Comparison of ENCODE assay signal across 11 mouse cellular contexts in genomic region chr5:136886957-136887356, GRCm38 (mm10). TPM values are rescaled to one million over a fixed set of nuclear protein-coding genes. Genes with fewer than 3 reads are reported as not detected.
DNase-seq lines count a peak whose midpoint lies in the region; ATAC-seq and TF ChIP-seq lines count a peak whose summit lies in the region.
"Had no signal": no experiment of that assay in that cellular context is flagged by ENCODE, and none has a peak within 500 bp of the region (broad histone marks: within the 10 kb centered on the region; RNA-seq: fewer than 3 reads in every experiment).

No protein-coding gene starts in this region.

- H3K4me2 ChIP-seq in hindbrain, embryonic 11.5 days (replicated peaks; ENCODE audit: low read depth, low read length): no peak overlapping the region
- no peak overlapping the region for H3K4me2 ChIP-seq in hindbrain, embryonic 12.5 days (replicated peaks)
- 0 out of 2 replicates have a peak overlapping the region, but pooled peaks have one; percentile 12 for H3K4me2 ChIP-seq in stomach, embryonic 14.5 days (replicated peaks; ENCODE audit: low read depth, low read length)
- no peak overlapping the region for H3K4me2 ChIP-seq in stomach, postnatal 0 days (replicated peaks; ENCODE audit: low read depth)
- no peak overlapping the region for H3K4me2 ChIP-seq in embryonic facial prominence, embryonic 14.5 days (ENCODE audit: low read depth, low read length)

- TF ChIP-seq EP300 in stomach, postnatal 0 days (optimal IDR thresholded peaks at IDR 0.05): no peak

- 0 out of 2 replicates have a peak overlapping the region, but pooled peaks have one; percentile 17 for H3K9ac ChIP-seq in hindbrain, embryonic 11.5 days (ENCODE audit: low read depth, low read length)
- H3K9ac ChIP-seq in hindbrain, embryonic 12.5 days: no peak overlapping the region
- no peak overlapping the region for H3K9ac ChIP-seq in stomach, embryonic 14.5 days (replicated peaks; ENCODE audit: low read depth, low read length)
- no peak overlapping the region for H3K9ac ChIP-seq in stomach, postnatal 0 days (ENCODE audit: low read length)
- H3K9ac ChIP-seq in embryonic facial prominence, embryonic 14.5 days (ENCODE audit: low read depth, low read length): peak overlapping the region; percentile 9; the same call in 1 of the 2 replicates

- ATAC-seq in hindbrain, embryonic 11.5 days (ENCODE audit: low FRiP score): no peak
- ATAC-seq in hindbrain, embryonic 12.5 days (ENCODE audit: low FRiP score): no peak
- ATAC-seq in stomach, embryonic 14.5 days (ENCODE audit: insufficient number of reproducible peaks, insufficient read depth, low FRiP score, low read depth): no peak
- no peak for ATAC-seq in stomach, postnatal 0 days (ENCODE audit: low FRiP score, low TSS enrichment)
- ATAC-seq in embryonic facial prominence, embryonic 14.5 days (ENCODE audit: low read depth): no peak

- no peaks in the 10 kb centered on the region for H3K9me3 ChIP-seq in hindbrain, embryonic 11.5 days (ENCODE audit: control insufficient read depth, low read length)
- no peaks in the 10 kb centered on the region for H3K9me3 ChIP-seq in hindbrain, embryonic 12.5 days (replicated peaks)
- H3K9me3 ChIP-seq in stomach, embryonic 14.5 days (ENCODE audit: control insufficient read depth, low read depth, low read length): no peaks in the 10 kb centered on the region
- no peaks in the 10 kb centered on the region for H3K9me3 ChIP-seq in stomach, postnatal 0 days (ENCODE audit: control insufficient read depth, low read length)
- no peaks in the 10 kb centered on the region for H3K9me3 ChIP-seq in embryonic facial prominence, embryonic 14.5 days (ENCODE audit: control insufficient read depth, low read length)

- no peak for TF ChIP-seq CTCF in stomach, postnatal 0 days (IDR thresholded peaks at IDR 0.05; ENCODE audit: low read depth)

- peaks cover 21% of the 10 kb centered on the region for H3K27me3 ChIP-seq in hindbrain, embryonic 11.5 days (ENCODE audit: control insufficient read depth, insufficient read depth, low read length)
- H3K27me3 ChIP-seq in hindbrain, embryonic 12.5 days: peaks cover 28% of the 10 kb centered on the region
- peaks cover 3% of the 10 kb centered on the region; the same call in 1 of the 2 replicates for H3K27me3 ChIP-seq in stomach, embryonic 14.5 days (ENCODE audit: control insufficient read depth, insufficient read depth, low read length)
- peaks cover 5% of the 10 kb centered on the region for H3K27me3 ChIP-seq in stomach, postnatal 0 days (ENCODE audit: control insufficient read depth, insufficient read depth, low read length)
- no peaks in the 10 kb centered on the region for H3K27me3 ChIP-seq in embryonic facial prominence, embryonic 14.5 days (replicated peaks; ENCODE audit: control insufficient read depth, insufficient read depth, low read length)

- WGBS in hindbrain, embryonic 11.5 days: 27% methylated on average over 7 of the region's 7 CpGs
- 23% methylated on average over 7 of the region's 7 CpGs for WGBS in hindbrain, embryonic 12.5 days
- WGBS in stomach, embryonic 14.5 days: 24% methylated on average over 7 of the region's 7 CpGs
- 34% methylated on average over 7 of the region's 7 CpGs for WGBS in stomach, postnatal 0 days
- 16% methylated on average over 7 of the region's 7 CpGs for WGBS in embryonic facial prominence, embryonic 14.5 days

- H3K36me3 ChIP-seq in hindbrain, embryonic 11.5 days (ENCODE audit: control insufficient read depth, insufficient read depth, low read length): no peaks in the 10 kb centered on the region
- no peaks in the 10 kb centered on the region for H3K36me3 ChIP-seq in hindbrain, embryonic 12.5 days
- no peaks in the 10 kb centered on the region for H3K36me3 ChIP-seq in stomach, embryonic 14.5 days (ENCODE audit: control insufficient read depth, insufficient read depth, low read length)
- no peaks in the 10 kb centered on the region for H3K36me3 ChIP-seq in stomach, postnatal 0 days (ENCODE audit: control insufficient read depth, insufficient read depth, low read length)
- H3K36me3 ChIP-seq in embryonic facial prominence, embryonic 14.5 days (ENCODE audit: control insufficient read depth, insufficient read depth, low read length): no peaks in the 10 kb centered on the region

- no peak overlapping the region for H3K27ac ChIP-seq in hindbrain, embryonic 11.5 days (ENCODE audit: low read depth, low read length)
- H3K27ac ChIP-seq in hindbrain, embryonic 12.5 days: no peak overlapping the region
- no peak overlapping the region; the same call in 1 of the 2 replicates for H3K27ac ChIP-seq in stomach, embryonic 14.5 days (ENCODE audit: low read length)
- H3K27ac ChIP-seq in stomach, postnatal 0 days (replicated peaks): no peak overlapping the region
- peak overlapping the region; percentile 66 for H3K27ac ChIP-seq in embryonic facial prominence, embryonic 14.5 days (replicated peaks; ENCODE audit: low read depth, low read length)

- DNase-seq in hindbrain, embryonic 11.5 days (ENCODE audit: low spot score): peak; percentile 26
- DNase-seq in stomach, postnatal 0 days (ENCODE audit: low spot score): no peak
- peak; percentile 82 for DNase-seq in embryonic facial prominence, embryonic 14.5 days (ENCODE audit: low spot score)
- no peak for DNase-seq in right cerebral cortex, postnatal 10 days (ENCODE audit: low spot score in 2 of 2)
- no peak for DNase-seq in ovary, postnatal 10 days (ENCODE audit: low spot score)
- DNase-seq: cerebellum, adult 18-20 months; liver; lung, postnatal 14 days; thymus, postnatal 25 days had no signal

- H3K4me1 ChIP-seq in hindbrain, embryonic 11.5 days (replicated peaks; ENCODE audit: control insufficient read depth, insufficient read depth, low read length): 0 out of 2 replicates have a peak, but pooled peaks cover 2% of the 10 kb centered on the region
- peaks cover 15% of the 10 kb centered on the region for H3K4me1 ChIP-seq in hindbrain, embryonic 12.5 days
- peaks cover 14% of the 10 kb centered on the region for H3K4me1 ChIP-seq in stomach, embryonic 14.5 days (ENCODE audit: control insufficient read depth, insufficient read depth, low read length)
- no peaks in the 10 kb centered on the region for H3K4me1 ChIP-seq in stomach, postnatal 0 days (replicated peaks; ENCODE audit: control insufficient read depth, insufficient read depth)
- peaks cover 7% of the 10 kb centered on the region for H3K4me1 ChIP-seq in embryonic facial prominence, embryonic 14.5 days (ENCODE audit: control insufficient read depth, insufficient read depth, low read length)

- H3K4me3 ChIP-seq in hindbrain, embryonic 11.5 days (ENCODE audit: low read depth, low read length): no peak overlapping the region
- no peak overlapping the region for H3K4me3 ChIP-seq in hindbrain, embryonic 12.5 days
- no peak overlapping the region for H3K4me3 ChIP-seq in stomach, embryonic 14.5 days (ENCODE audit: low read depth, low read length)
- H3K4me3 ChIP-seq in stomach, postnatal 0 days (ENCODE audit: low read depth, low read length): no peak overlapping the region
- H3K4me3 ChIP-seq in embryonic facial prominence, embryonic 14.5 days (ENCODE audit: low read depth, low read length): no peak overlapping the region

RNA-seq across cellular contexts. Expression of gene Col26a1, which starts 3.9 kb away (rescaled TPM):
- polyA plus RNA-seq in hindbrain, embryonic 11.5 days (2014; fragmentation: Nextera tagmentation; extraction: Ambion mirVana): 30.9 and 35.9 TPM in 2 replicates
- 115 and 124 TPM in 2 replicates for polyA plus RNA-seq in hindbrain, embryonic 12.5 days (2016; fragmentation: Nextera tagmentation; extraction: Ambion mirVana)
- polyA plus RNA-seq in stomach, embryonic 14.5 days (2014; fragmentation: Nextera tagmentation; extraction: Ambion mirVana): 11.7 and 12.2 TPM in 2 replicates
- 2.9 and 3.5 TPM in 2 replicates for polyA plus RNA-seq in stomach, postnatal 0 days (2015; fragmentation: Nextera tagmentation; extraction: Ambion mirVana)
- polyA plus RNA-seq in embryonic facial prominence, embryonic 14.5 days (2014; fragmentation: Nextera tagmentation; extraction: Ambion mirVana): 92.5 and 125 TPM in 2 replicates

RNA-seq across cellular contexts. Expression of gene Ift22, which starts 21.0 kb away (rescaled TPM):
- polyA plus RNA-seq in hindbrain, embryonic 11.5 days (2014; fragmentation: Nextera tagmentation; extraction: Ambion mirVana): 119 TPM in 2 replicates
- polyA plus RNA-seq in hindbrain, embryonic 12.5 days (2016; fragmentation: Nextera tagmentation; extraction: Ambion mirVana): 94.9 and 106 TPM in 2 replicates
- 65.9 and 75.1 TPM in 2 replicates for polyA plus RNA-seq in stomach, embryonic 14.5 days (2014; fragmentation: Nextera tagmentation; extraction: Ambion mirVana)
- polyA plus RNA-seq in stomach, postnatal 0 days (2015; fragmentation: Nextera tagmentation; extraction: Ambion mirVana): 26.1 and 28.4 TPM in 2 replicates
- 73.8 and 93.3 TPM in 2 replicates for polyA plus RNA-seq in embryonic facial prominence, embryonic 14.5 days (2014; fragmentation: Nextera tagmentation; extraction: Ambion mirVana)

Comparison
In these comparisons a context has a peak if more than half of its experiments do, and no peak if none do; other contexts are left out.
1. H3K9ac ChIP-seq: peak in hindbrain, embryonic 11.5 days (single experiment) and embryonic facial prominence, embryonic 14.5 days (single experiment); none in hindbrain, embryonic 12.5 days (single experiment), stomach, embryonic 14.5 days (single experiment) and stomach, postnatal 0 days (single experiment).
2. DNase-seq: peak in hindbrain, embryonic 11.5 days (single experiment) and embryonic facial prominence, embryonic 14.5 days (single experiment); none in stomach, postnatal 0 days (single experiment), right cerebral cortex, postnatal 10 days (0 of 2) and ovary, postnatal 10 days (single experiment).